Mouse (Mus musculus): ENCODE data around the gene Fut7. TPM values are rescaled to one million over a fixed set of nuclear protein-coding genes. Genes with fewer than 3 reads are reported as not detected.

The Fut7 gene
- total RNA-seq, 1 experiment from 2014 or later = 27.8 TPM

DNA sequence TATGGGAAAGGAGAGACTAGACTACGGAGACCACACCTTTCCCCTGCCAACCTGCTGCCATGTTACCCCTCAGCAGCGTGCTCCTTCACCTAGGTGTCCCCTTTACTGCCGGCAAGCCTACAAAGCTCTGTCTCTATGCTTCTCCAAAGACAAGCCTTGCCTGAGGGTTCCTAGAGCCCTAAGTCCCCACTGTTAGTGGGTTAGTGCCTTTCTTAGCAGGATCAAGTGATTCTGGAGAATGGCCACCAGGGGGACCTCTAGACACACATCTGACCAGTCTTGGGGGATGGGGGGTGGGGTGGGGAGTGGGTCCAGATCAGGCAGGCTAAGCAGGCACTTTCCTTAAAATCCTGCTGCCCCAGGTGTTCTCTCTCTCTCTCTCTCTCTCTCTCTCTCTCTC lies 1.2 kb upstream of the Fut7 start:
- ATAC-seq (replicated peaks; ENCODE audit: low read depth, poor library complexity, severe bottlenecking) = 0 out of 2 replicates have a peak, but pooled peaks have one; percentile 19

- ATAC-seq (replicated peaks; ENCODE audit: low read depth, poor library complexity, severe bottlenecking) = no peak
Measured at GRCm38 (mm10) chr2:25423626-25424025, 559 bp downstream of the Fut7 start.

GRCm38 (mm10) chr2:25425481-25425880 lies 2.4 kb downstream of the Fut7 start:
- ATAC-seq (replicated peaks; ENCODE audit: low read depth, poor library complexity, severe bottlenecking) = no peak

- ATAC-seq (replicated peaks; ENCODE audit: low read depth, poor library complexity, severe bottlenecking) = peak; percentile 57
Measured at GRCm38 (mm10) chr2:25426721-25427191, 3.7 kb downstream of the Fut7 start.

- ATAC-seq (replicated peaks; ENCODE audit: low read depth, poor library complexity, severe bottlenecking) = no peak
Measured at GRCm38 (mm10) chr2:25427256-25427655, 4.2 kb downstream of the Fut7 start.

DNA sequence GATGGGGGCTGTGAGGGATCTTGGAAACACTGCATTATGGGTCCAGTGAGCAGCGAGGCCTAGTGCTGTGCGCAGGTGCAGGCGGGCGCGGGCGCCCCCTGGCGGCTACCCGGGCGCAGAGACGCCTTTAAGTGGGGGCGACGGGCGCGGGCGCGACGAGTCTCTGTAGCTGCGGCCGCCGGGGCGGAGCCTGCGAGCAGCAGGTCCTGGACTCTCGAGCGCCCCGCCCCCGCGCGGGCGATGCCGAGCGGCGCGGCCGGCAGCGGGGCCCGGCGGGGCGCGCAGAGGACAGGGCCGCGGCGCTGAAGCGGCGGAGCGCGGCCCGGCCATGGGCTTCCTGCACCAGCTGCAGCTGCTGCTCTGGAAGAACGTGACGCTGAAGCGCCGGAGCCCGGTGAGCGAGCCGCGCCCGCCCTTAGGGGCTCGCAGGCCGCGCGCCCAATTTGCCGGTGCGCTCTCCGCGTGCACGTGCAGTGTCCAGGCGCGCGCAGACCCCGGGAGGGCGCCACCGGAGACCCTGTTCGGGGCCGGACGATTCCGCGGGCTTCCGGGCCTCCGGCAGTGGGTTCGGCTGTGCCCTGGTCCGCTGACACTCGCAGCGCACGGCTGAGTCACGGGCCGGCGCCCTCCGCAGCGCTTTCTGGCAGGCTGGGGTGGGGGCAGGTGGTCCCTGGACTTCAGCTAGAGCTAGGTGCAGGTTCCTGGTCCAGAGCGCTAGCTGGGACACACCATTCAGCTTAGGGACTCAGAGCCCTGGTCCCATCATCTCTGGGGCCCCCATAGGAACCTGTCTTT lies 5.6 kb downstream of the Fut7 start, which contains the start of gene Abca2:
Gene Abca2, plus strand, starts transcription at position 262 of the 795 bp plus-strand sequence.
- peak; percentile 51 for ATAC-seq (replicated peaks; ENCODE audit: low read depth, poor library complexity, severe bottlenecking)

DNA sequence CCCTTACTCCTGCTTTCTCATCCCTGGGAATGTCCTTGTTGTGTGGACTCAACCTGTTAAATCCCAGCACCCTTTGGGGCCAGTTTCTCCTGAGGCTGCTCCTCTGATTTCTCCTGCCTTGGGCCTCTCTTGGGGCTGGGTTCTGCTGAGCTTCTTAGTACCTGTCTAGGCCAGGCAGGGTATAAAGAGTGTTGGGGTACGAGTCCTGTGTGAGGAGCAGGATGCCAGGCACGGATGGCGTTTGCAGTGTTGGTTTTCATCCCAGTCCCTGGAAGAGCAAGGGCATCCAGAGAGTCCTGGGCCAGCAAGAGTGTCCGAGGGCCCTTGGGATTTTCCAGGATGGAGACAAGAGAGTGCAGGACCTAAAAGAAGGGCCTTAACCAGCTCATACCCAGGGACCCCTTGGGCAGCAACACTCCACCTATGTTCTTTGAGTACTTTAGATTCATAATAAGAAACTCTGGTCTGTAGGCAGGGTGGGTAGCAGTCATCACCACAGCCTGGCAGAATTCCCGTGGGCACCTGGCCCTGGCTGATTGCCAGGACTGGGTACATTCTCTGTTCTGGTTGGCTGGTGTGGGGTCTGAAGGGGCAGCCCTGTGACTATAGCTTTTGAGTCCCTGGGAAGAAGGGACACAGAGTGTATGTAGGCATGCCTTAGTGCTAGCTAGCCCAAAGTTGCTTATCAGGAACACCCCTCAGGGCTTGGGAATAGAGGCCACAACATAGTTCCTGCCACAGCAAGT lies 6.5 kb downstream of the Fut7 start:
- ATAC-seq (replicated peaks; ENCODE audit: low read depth, poor library complexity, severe bottlenecking) = no peak

GRCm38 (mm10) chr2:25430395-25431233 lies 7.5 kb downstream of the Fut7 start:
- ATAC-seq (replicated peaks; ENCODE audit: low read depth, poor library complexity, severe bottlenecking) = no peak

DNA sequence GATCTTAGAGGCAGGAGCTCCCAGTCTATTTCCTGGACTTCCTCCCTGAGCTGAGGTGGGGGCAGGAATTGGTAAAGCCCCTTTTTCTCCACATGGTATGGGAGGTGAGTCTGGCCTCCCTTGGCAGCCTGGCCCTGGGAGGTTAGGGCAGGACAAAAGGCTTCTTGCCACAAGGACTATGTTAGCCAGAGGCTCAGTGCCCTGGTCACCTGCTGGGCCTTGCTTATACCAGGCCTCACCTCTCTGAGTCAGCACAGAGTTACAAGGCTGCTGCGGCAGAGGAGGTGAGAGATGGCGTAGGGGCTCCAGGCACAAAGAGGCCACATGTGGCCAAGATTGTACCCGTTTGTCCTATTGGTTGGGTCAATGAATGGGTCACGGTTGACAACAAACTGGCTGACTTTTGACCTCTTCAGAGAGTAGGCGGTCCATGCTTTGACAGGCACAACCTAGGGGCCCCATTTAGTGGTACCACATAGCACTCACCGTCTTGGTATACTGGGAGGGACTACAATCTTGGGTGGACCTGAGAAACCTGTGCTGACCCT lies 8.3 kb downstream of the Fut7 start:
- no peak for ATAC-seq (replicated peaks; ENCODE audit: low read depth, poor library complexity, severe bottlenecking)

DNA sequence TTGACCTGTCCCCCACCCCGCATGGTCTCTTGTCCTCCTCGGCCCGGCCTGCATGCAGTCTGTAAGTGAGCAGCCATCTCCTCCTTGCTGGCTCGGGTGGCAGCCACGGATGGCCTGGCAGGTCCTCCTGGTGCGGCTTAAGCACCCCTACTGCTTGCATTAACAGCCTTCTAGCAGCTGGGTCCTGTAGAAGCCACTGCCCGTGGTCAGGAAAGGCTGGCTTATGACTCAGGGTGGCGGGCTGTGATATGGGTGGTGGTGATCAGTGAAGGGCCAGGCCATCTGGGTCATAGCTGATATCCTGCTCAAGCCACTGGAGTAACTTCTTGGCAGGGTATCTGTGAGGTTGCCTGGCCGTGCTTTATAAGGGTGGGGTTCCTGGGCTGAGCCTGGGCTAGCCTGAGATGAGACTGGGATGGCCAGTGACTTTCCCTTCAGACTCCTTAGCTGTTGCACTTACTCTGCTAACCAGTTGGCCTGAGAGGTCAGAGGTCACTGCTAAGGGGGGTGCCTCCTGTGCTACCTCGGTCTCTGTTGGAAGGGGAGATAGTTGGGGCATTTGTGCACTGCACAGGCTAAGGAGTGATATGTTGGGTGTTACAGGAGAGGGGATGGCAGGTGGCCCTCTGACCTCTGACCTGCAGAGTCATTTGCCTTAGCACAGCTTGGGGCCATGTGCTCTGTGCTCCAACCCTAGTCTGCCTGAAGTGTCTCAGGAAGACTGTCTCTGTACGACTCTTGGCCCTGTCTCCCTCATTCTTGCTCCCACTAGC lies 9.4 kb downstream of the Fut7 start:
- no peak for ATAC-seq (replicated peaks; ENCODE audit: low read depth, poor library complexity, severe bottlenecking)

GRCm38 (mm10) chr2:25433101-25433500 lies 10.0 kb downstream of the Fut7 start:
- ATAC-seq (replicated peaks; ENCODE audit: low read depth, poor library complexity, severe bottlenecking) = no peak

DNA sequence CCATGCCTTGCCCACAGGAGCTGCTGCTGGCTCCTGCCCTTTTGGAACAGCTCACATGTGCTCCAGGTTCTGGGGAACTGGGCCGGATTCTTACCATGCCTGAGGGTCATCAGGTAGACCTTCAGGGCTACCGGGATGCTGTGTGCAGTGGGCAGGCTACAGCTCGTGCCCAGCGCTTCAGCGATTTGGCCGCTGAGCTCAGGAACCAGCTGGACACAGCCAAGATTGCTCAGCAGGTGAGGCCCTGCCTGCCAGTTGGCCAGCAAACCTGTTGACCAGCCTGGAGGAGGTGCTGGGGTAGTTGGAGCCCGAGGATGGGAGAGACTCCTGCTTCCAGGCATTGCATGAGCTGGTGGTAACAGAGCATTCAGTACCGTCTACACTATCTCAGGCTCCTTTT lies 11.2 kb downstream of the Fut7 start:
- no peak for ATAC-seq (replicated peaks; ENCODE audit: low read depth, poor library complexity, severe bottlenecking)

DNA sequence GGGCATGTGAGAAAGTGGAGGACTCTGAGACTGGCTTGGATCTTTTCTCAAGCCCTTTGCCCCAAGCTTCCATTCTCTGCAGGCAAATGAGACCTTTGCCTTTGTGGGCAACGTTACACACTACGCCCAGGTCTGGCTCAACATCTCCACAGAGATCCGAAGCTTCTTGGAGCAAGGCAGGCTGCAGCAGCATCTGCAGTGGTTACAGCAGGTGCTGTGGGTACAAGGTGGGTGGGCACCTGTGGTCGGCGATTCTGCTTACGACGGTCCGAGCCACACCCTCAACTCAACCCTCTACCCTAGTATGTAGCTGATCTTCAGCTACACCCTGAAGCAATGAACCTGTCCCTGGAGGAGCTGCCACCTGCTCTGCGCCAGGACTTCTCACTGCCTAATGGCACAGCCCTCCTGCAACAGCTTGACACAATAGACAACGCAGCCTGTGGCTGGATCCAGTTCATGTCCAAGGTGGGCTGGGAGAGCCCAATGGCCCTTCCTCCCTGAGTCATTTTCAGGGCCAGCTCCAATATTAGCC lies 13.3 kb downstream of the Fut7 start:
- ATAC-seq (replicated peaks; ENCODE audit: low read depth, poor library complexity, severe bottlenecking) = no peak

DNA sequence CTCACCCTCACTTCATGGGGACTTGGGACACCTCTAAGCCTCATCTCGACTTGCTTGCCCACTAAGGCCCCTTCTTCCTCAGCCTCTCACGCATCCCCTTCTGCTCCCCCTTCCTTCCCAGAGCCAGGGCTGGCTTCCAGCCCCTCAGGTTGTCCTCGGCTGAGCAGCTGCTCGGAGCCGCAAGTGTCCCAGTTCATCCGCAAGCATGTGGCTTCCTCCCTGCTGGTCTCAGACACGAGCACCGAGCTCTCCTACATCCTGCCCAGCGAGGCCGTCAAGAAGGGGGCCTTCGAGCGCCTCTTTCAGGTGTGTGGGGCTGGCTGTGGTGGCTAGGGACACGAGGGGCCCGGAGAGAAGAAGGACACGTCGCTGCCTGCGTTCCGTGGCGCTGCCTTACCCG lies 18.0 kb downstream of the Fut7 start:
- ATAC-seq (replicated peaks; ENCODE audit: low read depth, poor library complexity, severe bottlenecking) = no peak

DNA sequence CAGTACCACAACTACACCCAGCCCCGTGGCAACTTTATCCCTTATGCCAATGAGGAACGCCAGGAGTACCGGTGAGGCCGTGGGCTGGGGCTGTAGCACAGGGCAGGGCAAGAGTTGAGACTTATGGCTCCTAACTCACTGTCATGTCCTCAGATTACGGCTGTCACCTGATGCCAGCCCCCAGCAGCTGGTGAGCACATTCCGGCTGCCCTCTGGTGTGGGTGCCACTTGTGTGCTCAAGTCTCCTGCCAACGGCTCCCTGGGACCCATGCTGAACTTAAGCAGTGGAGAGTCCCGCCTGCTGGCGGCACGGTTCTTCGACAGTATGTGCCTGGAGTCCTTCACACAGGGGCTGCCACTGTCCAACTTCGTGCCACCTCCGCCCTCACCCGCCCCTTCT lies 19.6 kb downstream of the Fut7 start:
- ATAC-seq (replicated peaks; ENCODE audit: low read depth, poor library complexity, severe bottlenecking) = no peak

- peak; percentile 64 for ATAC-seq (replicated peaks; ENCODE audit: low read depth, poor library complexity, severe bottlenecking)
Measured at GRCm38 (mm10) chr2:25450853-25451647, 28.0 kb downstream of the Fut7 start.

GRCm38 (mm10) chr2:25452951-25453350 lies 29.9 kb downstream of the Fut7 start:
- no peak for ATAC-seq (replicated peaks; ENCODE audit: low read depth, poor library complexity, severe bottlenecking)

DNA sequence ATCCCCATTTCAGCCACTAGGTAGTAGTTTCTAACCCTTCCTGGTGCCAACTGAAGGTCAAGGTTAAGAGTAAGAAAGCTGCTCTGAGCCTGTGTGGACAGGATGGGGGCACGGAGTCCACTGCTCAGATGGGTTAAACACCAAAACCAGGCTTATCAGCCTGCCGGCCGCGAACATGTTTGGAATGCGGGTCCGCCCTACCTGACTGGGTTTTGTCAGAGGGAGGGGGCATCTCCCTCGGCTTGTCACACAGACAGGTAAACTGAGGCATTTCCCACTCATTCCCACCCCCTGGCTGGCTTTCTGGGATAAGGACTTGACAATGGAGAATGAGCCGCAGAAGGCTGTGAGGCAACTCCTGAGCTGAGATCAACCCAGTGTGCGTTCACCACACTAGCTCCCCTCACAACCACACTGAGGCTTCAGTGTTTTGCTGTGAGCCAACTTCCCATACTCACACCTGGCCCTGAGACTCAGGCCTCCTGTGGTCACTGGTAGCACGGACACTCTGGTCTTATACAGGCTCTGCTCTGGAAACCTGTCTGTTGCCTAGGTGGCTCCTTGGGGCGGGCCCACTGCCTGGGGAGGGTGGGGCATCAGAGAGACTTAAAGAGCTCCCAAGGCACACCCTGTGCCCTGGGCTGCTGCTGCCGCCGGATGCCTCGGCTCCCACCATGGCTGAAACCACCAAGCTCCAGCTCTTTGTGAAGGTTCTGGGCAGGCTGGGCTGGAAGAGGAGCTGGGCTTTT lies 33.3 kb downstream of the Fut7 start, which contains the start of gene Clic3:
Gene Clic3, plus strand, starts transcription at position 634 of the 749 bp plus-strand sequence.
- ATAC-seq (replicated peaks; ENCODE audit: low read depth, poor library complexity, severe bottlenecking) = no peak
